Mouse (Mus musculus) right cerebral cortex, postnatal 4 days (tissue): ENCODE data around the gene Elmod3.

Source experiments
- DNase-seq: peaks from one replicate; pipeline ENCODE4 v3.0.0-alpha.2; 2022

The Elmod3 gene

DNA sequence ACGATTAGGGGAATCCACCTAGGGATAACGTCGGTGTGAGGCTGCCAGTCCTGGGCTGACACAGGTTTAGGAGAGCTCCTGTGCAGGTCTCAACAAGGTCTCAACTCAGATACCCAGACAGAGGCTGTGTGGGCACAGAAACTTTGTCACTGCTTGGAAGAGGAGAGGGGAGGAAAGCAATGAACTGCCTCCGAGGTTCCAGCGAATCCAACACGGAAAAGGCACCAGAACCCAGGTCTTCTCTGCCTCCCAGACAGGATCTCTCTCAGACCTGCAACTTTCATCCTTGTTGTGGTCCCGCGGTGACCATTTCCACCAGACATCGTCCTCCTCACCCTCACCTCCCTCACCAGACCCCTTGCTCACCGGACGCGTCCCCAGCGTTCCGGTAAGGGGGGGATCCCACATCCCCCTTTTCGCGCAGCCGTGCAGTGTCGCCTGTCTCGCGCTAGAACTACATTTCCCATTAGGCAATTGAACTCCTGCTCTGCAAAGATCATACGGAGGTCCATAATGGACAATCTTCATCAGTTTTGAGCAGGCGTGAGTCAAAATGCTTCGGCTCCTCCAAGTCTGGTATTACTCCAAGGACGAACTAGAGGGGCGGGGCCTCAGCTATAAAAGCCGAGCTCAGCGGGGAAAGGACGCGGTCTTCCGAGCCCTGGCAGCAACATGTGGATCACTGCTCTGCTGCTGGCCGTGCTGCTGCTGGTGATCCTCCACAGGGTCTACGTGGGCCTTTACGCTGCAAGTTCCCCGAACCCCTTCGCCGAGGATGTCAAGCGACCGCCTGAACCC lies at the start of gene Elmod3, which contains the start of gene Retsat:
Gene Elmod3, minus strand, starts transcription at position 458 of the 798 bp plus-strand sequence.
Gene Retsat, plus strand, starts transcription at position 520 of the 798 bp plus-strand sequence.
- peak; percentile 73 for DNase-seq

DNA sequence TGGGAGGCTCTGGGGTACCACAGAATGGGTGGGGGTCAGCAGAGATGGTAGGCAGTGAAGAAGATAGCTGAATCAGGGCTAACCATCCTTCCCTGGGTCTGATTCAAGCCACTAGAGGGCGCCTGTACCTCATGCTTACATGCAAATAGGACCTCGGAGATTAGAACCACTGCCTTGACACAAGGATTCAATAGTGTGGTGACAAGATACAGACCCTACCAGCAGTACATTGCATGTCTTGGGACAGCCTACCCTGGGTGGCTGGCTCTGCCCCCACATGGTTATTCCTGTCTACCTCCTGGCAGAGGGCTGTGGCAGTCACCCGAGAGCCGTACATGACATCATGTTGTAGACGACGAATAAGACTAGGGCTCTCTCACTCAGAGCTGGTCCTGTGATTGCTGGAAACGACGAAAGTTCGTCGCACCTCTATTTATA lies 49.2 kb upstream of the Elmod3 start:
- peak; percentile 84 for DNase-seq

DNA sequence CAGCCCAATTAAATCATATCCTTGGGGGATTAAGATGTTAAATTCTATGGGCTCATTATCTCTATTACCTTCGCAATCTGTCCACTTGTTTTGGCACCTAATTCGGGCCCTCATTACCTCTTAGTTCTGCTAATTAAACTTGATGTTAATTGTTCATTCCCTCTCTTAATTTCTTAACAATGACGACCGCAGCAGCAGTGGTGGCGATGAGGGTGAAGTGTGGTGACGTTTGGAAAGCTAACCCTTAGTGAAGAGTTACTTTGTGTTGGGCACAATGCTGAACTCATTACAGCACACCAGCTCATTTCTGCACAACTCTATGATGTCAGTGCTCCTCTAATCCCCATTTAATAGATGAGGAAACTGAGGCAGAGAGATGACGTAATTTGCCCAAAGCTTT lies 47.2 kb upstream of the Elmod3 start:
- no peak for DNase-seq

DNA sequence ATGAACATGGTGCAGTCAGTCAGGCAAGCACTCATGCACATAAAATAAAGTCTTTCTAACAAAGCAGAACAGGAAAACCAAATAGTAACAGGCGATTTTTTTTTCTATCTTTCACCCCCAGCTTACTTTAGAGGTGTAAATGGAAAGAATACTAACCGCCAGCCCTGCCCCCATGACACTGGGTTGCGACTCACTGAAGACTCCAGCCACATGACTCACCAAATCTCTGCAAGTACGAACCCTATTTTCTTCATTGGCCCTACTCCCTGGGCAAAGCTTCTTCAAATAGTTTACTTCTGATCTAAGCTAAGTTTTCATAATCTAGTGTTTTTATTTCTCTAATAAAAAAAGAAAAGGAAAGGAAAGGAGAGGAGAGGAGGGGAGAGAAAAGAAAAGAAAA lies 46.4 kb upstream of the Elmod3 start:
- no peak for DNase-seq

DNA sequence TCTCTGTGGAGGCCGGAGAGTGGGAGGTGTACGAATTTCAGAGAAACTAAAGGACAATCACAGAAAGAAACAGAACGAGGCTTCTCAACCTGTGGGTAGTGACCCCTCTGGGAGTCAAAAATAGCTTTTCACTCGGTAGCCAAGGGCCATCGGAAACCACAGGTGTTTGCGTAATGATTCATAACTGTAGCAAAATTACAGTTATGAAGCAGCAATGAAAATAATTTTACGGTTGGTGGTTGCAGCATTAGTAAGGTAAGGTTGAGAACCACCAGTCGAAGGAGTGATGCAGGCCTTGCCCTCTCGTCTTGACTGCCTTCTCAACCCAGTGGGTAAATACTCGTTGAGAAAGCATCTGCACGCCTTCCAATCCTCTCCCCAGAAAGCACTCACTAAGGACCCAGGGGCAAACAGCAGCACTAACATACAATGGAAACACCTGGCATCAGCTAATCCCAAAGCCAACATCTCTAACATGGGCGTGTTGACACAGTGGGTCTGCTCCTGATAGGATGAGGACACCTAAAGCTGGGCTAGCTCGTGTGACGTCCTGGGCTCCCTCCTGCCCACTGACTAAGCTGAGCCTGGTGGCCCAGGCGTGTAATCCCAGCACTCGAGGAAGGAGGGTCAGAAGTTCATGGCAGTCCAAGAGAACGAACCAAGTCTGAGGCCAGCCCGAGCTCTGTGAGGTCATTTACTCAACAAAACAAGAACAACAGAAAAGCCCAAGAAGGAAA lies 43.2 kb upstream of the Elmod3 start:
- DNase-seq, result no peak

DNA sequence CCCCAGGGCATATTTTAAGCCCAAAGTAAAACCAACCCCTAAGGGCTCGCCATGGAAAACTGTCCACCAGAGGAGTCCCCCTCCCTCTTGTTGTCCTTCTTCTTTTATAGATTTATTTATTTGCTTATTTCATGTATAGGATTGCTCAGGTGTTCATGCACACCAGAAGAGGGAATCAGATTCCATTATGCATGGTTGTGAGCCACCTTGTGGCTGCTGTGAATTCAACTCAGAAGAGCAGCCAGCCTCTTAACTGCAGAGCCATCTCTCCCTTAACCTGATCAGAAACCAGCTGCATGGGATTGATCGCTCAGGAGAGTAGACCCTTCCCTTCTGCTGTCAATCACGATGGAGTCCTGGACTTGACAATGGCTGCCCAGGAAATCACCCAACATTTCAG lies 38.7 kb upstream of the Elmod3 start:
- DNase-seq, result no peak

DNA sequence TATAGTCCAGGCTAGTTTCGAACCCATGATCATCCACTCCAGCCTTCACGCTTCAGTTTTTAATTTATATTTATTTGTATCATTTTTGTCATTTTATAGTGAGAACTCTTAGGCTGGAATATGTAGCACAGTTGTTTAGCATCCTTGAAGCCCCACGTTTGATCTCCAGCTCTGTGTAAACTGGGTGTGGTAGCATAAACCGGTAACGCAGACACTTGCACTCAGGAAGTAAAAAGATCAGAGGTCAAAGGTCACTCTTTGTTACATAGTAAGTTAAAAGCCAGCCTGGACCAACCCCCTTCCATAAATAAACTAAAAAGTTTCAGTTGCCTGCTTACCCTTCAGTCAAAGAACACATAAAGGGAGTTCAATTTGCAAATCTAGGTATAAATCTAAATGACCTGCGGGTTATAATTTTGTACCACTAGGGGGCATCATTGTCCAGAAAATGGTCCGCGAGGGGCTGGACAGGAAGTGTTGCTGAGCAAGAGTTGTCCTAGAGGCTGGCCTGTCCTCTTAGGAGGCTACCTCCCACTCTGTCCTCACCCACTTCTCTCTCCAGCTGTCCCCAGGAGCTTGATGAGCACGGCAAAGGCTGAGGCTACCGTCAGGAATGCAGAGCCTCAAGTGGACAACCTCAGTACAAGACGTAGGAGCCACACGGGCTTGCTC lies 37.7 kb upstream of the Elmod3 start:
- no peak for DNase-seq

DNA sequence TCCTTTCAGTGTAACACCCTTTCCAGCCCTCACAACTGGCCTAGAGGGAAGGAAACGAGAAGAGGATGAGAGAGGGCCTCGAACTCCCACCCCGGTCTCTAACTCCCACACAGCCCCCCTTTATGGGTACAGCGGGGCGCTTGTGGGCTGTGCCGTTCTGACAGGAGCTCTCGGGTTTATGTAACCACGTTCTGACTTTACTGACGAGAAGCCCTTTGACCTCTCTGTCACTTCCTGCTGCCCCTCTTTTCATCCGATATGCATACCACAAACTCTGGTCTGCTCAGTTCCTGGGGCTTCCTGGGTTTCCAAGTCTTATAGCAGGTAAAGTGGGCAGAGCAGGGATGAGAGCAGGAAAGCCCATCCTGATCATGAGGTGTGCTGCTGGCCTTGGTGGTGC lies 36.1 kb upstream of the Elmod3 start:
- no peak for DNase-seq

DNA sequence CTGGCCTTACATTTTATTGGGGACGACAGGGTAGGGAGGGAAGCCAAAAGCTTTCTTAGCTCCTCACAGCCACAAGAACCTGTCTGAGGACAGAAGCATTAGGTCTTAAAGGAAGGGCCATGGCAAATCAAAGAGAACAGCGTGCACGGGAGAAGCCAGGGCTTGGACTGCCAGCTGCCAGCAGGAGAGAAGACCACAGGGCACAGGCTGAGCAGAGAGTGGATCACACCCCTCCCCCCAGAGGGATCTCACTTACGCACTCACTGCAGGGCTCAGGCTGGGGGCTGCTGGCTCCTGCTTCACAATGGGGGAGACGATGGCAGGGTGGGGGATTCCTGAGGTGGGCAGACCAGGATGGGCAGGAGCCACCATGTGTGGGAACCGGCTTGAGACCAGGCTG lies 33.5 kb upstream of the Elmod3 start:
- DNase-seq, result no peak

DNA sequence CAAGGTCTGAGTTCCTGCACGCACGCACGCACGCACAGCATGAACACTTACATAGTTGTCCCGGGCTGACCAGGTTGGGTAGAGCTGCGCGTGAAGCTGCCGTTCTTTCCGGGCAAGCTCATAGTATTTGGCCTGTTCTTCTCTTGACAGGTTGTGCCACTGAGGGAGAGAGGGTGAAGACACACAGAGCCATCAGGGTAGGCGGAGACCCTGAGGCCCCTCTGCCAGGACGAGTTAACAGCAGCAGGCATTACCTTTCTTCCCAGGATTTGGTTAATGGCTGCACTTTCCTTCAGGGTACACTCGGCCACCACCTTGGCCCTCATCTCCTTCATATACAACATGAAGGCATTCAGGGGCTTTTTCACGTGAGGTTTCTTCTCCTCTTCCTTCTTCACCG lies 32.7 kb upstream of the Elmod3 start:
- DNase-seq, result no peak

DNA sequence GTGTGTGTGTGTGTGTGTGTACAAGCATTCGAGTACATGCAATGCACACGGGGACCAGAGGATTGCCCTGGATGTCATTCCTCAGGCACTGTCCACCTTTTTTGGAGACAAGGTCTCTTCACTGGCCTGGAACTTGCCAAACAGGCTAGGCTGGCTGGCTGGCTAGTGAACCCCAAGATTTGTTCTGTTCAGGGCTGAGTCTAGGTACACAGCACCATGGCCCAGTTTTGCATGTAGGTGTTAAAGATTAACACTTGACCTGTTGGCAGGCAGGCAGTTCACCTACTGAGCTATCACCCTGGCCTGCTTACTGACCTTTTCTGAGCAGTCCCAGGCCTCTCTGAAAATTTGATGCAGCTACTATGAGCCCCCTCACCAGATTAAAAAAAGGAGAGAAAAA lies 32.2 kb upstream of the Elmod3 start:
- DNase-seq, result no peak

DNA sequence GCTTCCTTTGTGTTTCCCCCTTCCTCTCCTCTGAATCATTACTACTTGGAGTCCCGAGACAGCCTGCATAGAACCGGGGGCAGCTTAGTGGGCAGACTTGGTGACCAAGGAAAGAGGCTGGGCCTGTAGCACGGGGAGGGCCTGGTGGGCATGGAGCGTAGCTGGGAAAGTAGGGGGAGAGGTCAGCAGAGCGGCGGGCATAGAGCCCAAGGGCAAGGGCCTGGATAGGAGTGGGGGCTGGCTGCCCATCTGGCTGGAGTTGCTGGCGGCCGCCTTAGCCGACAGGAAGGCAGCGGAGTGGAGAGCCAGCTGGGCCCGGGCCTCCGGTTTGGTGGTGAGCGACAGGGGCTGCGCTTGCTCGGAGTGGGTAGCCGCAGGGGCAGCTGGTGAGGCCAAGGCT lies 29.1 kb upstream of the Elmod3 start:
- DNase-seq, result no peak

DNA sequence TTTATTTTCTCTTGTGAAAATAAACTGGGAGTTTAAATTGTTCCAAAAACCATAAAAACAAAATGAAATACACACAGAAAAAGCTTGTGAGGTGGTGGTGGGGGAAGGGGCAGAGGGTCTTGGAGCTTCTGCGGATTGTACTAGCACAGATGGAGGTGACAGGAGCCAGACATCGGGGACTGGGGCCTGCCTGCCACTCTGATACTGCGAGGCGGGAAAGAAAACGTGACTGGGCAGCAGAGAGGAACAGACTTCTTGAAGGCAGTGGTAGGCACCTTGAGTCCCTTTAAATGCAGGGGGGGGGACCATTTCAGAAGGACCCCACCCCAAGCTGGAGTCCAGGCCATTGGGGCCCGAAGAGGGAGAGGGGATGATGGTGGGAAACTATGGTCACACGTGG lies 28.2 kb upstream of the Elmod3 start:
- no peak for DNase-seq

DNA sequence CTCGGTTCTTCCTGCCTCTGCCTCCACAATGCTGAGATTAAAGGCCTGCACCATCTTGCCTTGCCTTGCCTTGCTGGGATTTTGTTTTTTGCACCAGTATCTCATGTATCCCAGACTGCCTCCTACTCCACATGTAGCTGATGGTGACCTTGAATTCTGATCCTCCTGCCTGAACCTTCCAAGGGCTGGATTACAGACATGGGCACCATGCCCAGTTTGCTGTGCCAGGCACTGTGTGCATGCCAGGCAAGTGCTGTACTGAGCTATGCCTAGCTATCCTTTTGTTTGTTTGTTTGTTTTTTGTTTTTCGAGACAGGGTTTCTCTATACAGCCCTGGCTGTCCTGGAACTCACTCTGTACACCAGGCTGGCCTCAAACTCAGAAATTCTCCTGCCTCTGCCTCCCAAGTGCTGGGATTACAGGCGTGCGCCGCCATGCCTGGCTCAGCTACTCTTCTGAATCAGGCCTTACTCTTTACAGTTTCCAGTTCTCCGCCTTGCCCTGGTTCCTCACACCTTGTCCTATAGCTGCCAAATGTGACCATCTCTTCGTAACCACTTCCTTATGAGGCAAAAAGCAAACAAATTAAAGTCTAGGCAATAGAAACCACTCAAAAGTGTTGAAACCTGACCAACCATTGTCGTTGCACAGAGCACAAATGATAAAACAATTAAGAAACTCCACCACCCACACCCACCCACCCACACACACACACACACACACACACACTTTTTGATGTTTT lies 25.6 kb upstream of the Elmod3 start:
- no peak for DNase-seq

DNA sequence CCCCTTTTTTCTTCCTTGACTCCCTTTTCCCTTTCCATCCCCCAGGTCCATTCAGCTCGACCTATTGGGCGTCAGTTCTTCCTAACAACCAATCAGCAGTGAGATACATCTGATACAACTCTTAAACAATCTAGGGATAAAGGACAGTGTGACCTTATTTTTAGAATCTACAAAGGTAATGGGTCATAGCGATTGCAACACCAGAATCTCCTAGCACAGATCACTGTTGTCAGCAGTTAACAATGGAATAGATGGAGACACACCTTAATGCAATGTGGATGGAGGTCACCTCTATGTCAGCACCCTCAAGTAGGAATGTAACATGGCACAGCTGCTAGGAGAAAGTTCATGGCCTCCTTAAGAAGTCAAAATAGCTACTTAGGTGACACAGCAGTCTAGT lies 24.7 kb upstream of the Elmod3 start:
- DNase-seq, result no peak

DNA sequence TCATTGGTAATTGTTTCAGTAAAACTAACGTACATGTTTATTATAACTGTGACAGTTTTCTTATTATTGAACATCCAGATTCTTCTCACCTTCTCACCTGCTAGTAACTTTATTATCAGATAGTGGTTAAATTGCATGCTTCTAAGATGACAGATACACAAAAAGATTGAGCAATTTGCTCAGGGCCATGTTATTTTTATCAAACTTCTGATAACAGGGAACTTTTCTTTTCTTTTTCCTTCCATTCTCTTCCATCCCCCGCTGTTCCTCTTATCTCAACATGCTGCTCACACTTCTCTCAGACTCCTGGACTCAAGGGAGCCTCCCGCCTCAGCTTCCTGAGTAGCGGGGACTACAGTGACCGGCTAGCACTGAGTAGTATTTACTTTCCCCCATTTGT lies 22.7 kb upstream of the Elmod3 start:
- no peak for DNase-seq

DNA sequence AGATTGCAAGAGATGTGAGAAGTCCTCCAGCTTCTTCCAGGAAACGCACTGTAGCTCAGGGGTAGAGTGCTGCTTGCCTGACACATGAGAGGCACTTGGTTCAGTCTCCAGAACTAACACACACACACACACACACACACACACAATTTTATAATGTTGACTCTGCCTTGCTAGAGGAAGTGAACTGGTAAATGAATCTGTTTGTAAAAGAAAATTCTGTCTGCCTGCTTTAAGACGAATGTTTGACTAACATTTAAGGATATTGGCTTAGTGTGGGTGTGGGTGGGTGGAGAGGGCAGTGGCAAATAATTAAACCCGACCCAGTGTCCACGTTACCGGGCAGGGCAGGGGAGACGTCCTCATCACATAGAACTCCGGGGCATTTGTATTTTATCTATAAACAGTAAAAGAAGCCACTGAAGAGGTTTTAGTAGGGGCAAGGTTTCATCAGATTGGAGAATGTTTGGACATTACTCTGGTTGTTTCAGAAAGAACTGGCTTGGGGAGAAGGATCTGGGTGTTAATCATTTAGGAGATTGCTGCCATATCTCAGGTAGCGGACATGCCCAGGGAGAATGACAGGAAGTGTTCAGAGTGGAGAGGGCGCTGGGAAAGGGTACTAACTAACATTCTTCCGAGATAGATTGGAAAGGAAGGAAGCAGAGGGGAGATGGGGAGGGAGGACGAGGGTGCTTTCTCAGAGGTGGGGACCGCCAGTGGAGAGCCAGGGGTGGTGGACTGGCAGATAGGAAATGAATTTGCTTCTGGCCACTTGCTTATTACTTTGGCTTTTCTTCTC lies 21.7 kb upstream of the Elmod3 start:
- DNase-seq, result no peak

DNA sequence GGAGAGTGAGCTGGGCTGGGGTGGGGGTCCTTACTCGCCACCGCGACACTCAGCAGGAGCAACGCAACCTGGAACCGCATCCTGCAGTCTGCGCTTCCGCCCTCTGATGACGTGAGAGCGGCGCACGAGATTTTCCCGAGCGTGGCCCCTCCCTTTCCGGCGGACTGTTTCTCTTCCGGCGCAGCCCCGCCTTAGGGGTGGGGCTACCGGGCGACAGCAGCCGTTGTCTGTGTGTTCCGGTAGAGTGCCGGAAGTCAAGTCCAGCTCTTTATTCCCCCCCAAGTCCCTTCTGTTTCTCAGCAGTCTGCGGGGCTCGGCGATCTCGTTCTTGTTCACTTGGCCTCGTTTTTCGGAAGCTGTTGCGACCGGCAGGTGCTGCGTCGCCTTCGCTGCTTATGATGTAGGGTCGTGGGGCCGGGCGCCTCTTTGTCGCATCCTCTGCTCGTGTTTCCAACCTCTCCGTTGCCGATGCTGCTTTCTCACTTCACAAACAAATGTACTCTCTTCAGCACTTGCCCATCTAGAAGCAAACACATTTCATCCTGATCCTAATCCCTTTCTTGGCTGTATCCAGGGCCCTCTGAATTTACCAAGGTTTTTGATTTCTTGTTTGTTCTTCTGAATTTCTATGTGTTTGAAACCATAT lies 18.6 kb upstream of the Elmod3 start, which contains the start of gene Tgoln1:
Gene Tgoln1, minus strand, starts transcription at position 358 of the 646 bp plus-strand sequence.
- DNase-seq, result peak; percentile 88

DNA sequence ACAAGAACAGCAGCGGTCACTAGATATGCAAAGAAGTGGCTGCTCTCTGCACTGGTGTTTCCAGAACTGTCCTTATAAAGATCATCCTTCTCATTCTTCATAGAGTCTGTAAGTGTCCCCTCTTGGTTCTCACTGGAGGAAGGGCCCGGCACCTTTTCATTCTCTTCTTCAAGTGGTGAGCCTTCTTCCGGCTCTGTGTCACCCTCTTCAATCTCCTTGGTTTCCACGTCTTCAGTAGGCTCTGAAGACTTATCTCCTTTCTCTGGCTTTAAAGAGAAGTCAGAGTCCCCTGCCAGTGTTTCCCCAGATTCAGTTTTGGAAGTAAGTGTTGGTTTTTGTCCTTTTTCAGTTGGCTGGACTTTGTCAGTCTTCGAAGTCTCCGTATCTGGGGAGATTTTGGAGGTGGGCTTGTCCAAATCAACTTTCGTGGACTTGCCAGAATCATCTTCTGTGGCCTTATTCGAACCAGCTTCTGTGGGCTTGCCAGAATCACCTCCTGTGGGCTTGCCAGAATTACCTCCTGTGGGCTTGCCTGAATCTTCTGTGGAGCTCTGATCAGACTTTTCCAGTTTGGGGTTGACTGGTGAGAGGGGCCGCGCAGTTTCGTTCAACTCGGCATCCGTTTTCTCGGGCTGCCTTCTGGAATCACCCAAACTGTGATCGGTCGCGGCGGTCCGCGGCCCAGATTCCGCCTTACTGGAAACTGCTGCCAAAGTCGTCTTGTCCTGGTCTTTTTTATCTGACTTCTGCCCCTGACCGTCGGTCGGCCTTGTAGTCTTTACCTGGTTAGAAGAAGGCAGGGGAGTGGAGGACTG lies 17.6 kb upstream of the Elmod3 start:
- peak; percentile 23 for DNase-seq

DNA sequence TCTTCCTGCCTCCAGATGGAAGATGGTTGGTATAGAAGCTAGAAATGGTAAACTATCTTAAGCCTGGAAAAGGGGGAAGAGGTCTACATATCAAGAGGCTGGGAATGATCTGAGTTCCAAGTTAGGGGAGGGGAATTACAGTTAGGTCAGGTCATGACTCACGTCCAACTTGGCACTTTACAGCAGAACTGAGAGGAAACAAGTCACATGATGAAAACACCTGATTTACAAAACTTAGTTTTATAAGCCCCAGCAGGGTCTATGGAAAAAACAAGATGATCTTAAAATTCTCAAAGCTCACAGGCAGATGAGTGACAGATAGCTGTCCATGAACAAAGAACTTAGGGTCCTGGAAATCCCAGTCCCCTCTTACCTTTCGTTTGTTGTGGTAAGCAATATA lies 16.9 kb upstream of the Elmod3 start:
- no peak for DNase-seq

DNA sequence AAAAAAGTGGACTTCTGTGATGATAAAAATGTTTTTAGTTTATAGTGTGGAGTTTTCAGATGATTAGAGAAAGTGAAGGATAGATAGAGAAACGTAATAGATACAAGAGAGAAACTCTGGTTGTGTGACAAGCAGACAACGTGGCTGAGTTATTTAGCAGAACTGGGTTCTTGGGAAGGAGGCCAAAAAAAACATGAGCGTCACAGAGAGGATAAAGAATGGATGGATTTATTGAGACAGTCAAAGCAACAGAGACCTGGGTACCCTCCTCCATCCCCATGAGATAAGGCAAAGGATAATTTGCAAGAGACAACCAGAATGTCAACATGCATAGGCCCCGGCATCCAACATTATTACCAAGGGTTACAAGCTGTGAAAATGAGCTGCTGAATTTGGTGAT lies 12.0 kb upstream of the Elmod3 start:
- no peak for DNase-seq
